Comparison of ENCODE assay signal across 8 mouse cellular contexts in genomic region chr17:20946026-20946565, GRCm38 (mm10). TPM values are rescaled to one million over a fixed set of nuclear protein-coding genes. Genes with fewer than 3 reads are reported as not detected.
DNase-seq lines count a peak whose midpoint lies in the region; ATAC-seq and TF ChIP-seq lines count a peak whose summit lies in the region.

No protein-coding gene starts in this region.

- H3K9ac ChIP-seq in liver, embryonic 13.5 days, result peak overlapping the region; percentile 87
- peak overlapping the region; percentile 87 for H3K9ac ChIP-seq in stomach, postnatal 0 days (ENCODE audit: low read length)

- peaks cover 6% of the 10 kb centered on the region for H3K36me3 ChIP-seq in hindbrain, embryonic 10.5 days
- peaks cover 2% of the 10 kb centered on the region; the same call in 1 of the 2 replicates for H3K36me3 ChIP-seq in liver, embryonic 13.5 days
- H3K36me3 ChIP-seq in stomach, postnatal 0 days (ENCODE audit: control insufficient read depth, insufficient read depth, low read length), result no peaks in the 10 kb centered on the region

- peaks cover 26% of the 10 kb centered on the region for H3K4me1 ChIP-seq in hindbrain, embryonic 10.5 days (replicated peaks)
- H3K4me1 ChIP-seq in liver, embryonic 13.5 days (replicated peaks), result peaks cover 34% of the 10 kb centered on the region
- H3K4me1 ChIP-seq in stomach, postnatal 0 days (replicated peaks; ENCODE audit: control insufficient read depth, insufficient read depth), result no peaks in the 10 kb centered on the region

- peak overlapping the region; percentile 79 for H3K4me3 ChIP-seq in hindbrain, embryonic 10.5 days
- H3K4me3 ChIP-seq in liver, embryonic 13.5 days (replicated peaks), result peak overlapping the region; percentile 86
- H3K4me3 ChIP-seq in stomach, postnatal 0 days (ENCODE audit: low read depth, low read length), result peak overlapping the region; percentile 81

- peak; percentile 25 to 34 for DNase-seq in cerebellum, adult 18-20 months
- DNase-seq in 416B (ENCODE audit: low read depth), result peak; percentile 32
- peak; percentile 37 for DNase-seq in cerebellum, adult 8-10 months
- DNase-seq in hindbrain, embryonic 10.5 days (ENCODE audit: low spot score), result peak; percentile 15
- DNase-seq in liver, embryonic 13.5 days, result peak; percentile 11
- DNase-seq in stomach, postnatal 0 days (ENCODE audit: low spot score), result peak; percentile 25

- H3K27me3 ChIP-seq in hindbrain, embryonic 10.5 days (ENCODE audit: insufficient read depth, poor library complexity, severe bottlenecking), result no peaks in the 10 kb centered on the region
- H3K27me3 ChIP-seq in liver, embryonic 13.5 days, result no peaks in the 10 kb centered on the region
- no peaks in the 10 kb centered on the region for H3K27me3 ChIP-seq in stomach, postnatal 0 days (ENCODE audit: control insufficient read depth, insufficient read depth, low read length)

- no peak for TF ChIP-seq EP300 in stomach, postnatal 0 days (optimal IDR thresholded peaks at IDR 0.05)

- TF ChIP-seq CTCF in stomach, postnatal 0 days (IDR thresholded peaks at IDR 0.05; ENCODE audit: low read depth), result no peak

- WGBS in hindbrain, embryonic 10.5 days, result 1% methylated on average over 13 of the region's 13 CpGs
- WGBS in liver, embryonic 13.5 days (ENCODE audit: insufficient replicate concordance), result under 1% methylated on average over 13 of the region's 13 CpGs
- WGBS in stomach, postnatal 0 days, result under 1% methylated on average over 13 of the region's 13 CpGs

- peak overlapping the region; percentile 96 for H3K27ac ChIP-seq in hindbrain, embryonic 10.5 days
- H3K27ac ChIP-seq in liver, embryonic 13.5 days, result peak overlapping the region; percentile 92
- H3K27ac ChIP-seq in stomach, postnatal 0 days (replicated peaks), result peak overlapping the region; percentile 99

- H3K9me3 ChIP-seq in hindbrain, embryonic 10.5 days, result no peaks in the 10 kb centered on the region
- H3K9me3 ChIP-seq in liver, embryonic 13.5 days (replicated peaks), result no peaks in the 10 kb centered on the region
- no peaks in the 10 kb centered on the region for H3K9me3 ChIP-seq in stomach, postnatal 0 days (ENCODE audit: control insufficient read depth, low read length)

- no peak for ATAC-seq in cerebellum, adult (ENCODE audit: insufficient number of reproducible peaks, low FRiP score, low TSS enrichment)
- no peak for ATAC-seq in liver, embryonic 13.5 days (ENCODE audit: low read depth)
- no peak for ATAC-seq in stomach, postnatal 0 days (ENCODE audit: low FRiP score, low TSS enrichment)
- ATAC-seq in frontal cortex, adult (ENCODE audit: low TSS enrichment), result no peak

- H3K4me2 ChIP-seq in liver, embryonic 13.5 days, result peak overlapping the region; percentile 91
- H3K4me2 ChIP-seq in stomach, postnatal 0 days (replicated peaks; ENCODE audit: low read depth), result peak overlapping the region; percentile 77

RNA-seq across cellular contexts. Expression of gene Ppp2r1a, which starts 1.0 kb away (rescaled TPM):
- 507 and 597 TPM in 2 replicates for polyA plus RNA-seq in hindbrain, embryonic 10.5 days (2016; fragmentation: Nextera tagmentation; extraction: Ambion mirVana)
- 111 and 115 TPM in 2 replicates for polyA plus RNA-seq in liver, embryonic 13.5 days (2015; fragmentation: Nextera tagmentation; extraction: Ambion mirVana)
- 217 and 233 TPM in 2 replicates for polyA plus RNA-seq in stomach, postnatal 0 days (2015; fragmentation: Nextera tagmentation; extraction: Ambion mirVana)

RNA-seq across cellular contexts. Expression of gene Vmn1r232, which starts 26.6 kb away (rescaled TPM):
- polyA plus RNA-seq in hindbrain, embryonic 10.5 days (2016; fragmentation: Nextera tagmentation; extraction: Ambion mirVana), result not detected in 2 replicates
- polyA plus RNA-seq in liver, embryonic 13.5 days (2015; fragmentation: Nextera tagmentation; extraction: Ambion mirVana), result not detected in 2 replicates
- polyA plus RNA-seq in stomach, postnatal 0 days (2015; fragmentation: Nextera tagmentation; extraction: Ambion mirVana), result not detected in 2 replicates

RNA-seq across cellular contexts. Expression of gene Vmn1r231, which starts 41.2 kb away (rescaled TPM):
- polyA plus RNA-seq in hindbrain, embryonic 10.5 days (2016; fragmentation: Nextera tagmentation; extraction: Ambion mirVana), result not detected in 2 replicates
- polyA plus RNA-seq in liver, embryonic 13.5 days (2015; fragmentation: Nextera tagmentation; extraction: Ambion mirVana), result not detected in 2 replicates
- not detected in 2 replicates for polyA plus RNA-seq in stomach, postnatal 0 days (2015; fragmentation: Nextera tagmentation; extraction: Ambion mirVana)

RNA-seq across cellular contexts. Expression of gene Vmn1r233, which starts 50.2 kb away (rescaled TPM):
- not detected in 2 replicates for polyA plus RNA-seq in hindbrain, embryonic 10.5 days (2016; fragmentation: Nextera tagmentation; extraction: Ambion mirVana)
- not detected in 2 replicates for polyA plus RNA-seq in liver, embryonic 13.5 days (2015; fragmentation: Nextera tagmentation; extraction: Ambion mirVana)
- 0.05 TPM in 1 of 2 replicates, not detected in the other for polyA plus RNA-seq in stomach, postnatal 0 days (2015; fragmentation: Nextera tagmentation; extraction: Ambion mirVana)
